Mouse (Mus musculus): ENCODE measurements around the gene Abca12.

DNA sequence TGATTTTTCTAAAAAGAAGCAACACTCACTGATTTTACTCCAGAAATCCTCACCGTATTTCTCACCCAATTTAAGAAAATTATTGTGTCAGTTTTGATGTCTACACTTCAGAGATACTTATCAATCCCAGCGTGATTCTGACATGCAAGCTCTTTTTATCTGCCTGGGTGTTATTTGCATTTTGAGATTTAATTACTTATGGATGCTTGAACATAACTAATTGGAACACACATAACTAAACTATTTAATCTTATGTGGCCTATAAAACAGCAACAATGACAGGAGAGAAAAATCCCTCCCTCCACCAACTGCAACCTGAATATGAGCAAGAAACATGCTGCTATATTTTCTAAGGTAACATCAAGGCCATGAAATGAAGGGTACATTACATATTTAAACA lies 117.7 kb downstream of the Abca12 start:
- TF ChIP-seq CTCF (IDR thresholded peaks at IDR 0.05; ENCODE audit: low read depth) (no peak), EP300 (optimal IDR thresholded peaks at IDR 0.05) (no peak)
